Mouse (Mus musculus): ENCODE data around the gene Gm10577. TPM values are rescaled to one million over a fixed set of nuclear protein-coding genes. Genes with fewer than 3 reads are reported as not detected.

Gm10577 gene
- polyA plus RNA-seq, 1 experiment from 2014 or later, result not detected

- 57% methylated on average over 2 of the region's 2 CpGs for WGBS
- ATAC-seq (ENCODE audit: low FRiP score, low TSS enrichment) (no peak), DNase-seq (ENCODE audit: low spot score) (no peak)
Measured at GRCm38 (mm10) chr4:101026995-101027394, 6.5 kb upstream of the Gm10577 start.

GRCm38 (mm10) chr4:101026566-101026965 is 6.1 kb upstream of the Gm10577 start:
- DNase-seq (ENCODE audit: low spot score) (no peak), ATAC-seq (ENCODE audit: low FRiP score, low TSS enrichment) (no peak)
- no peaks in the 10 kb centered on the region for H3K4me1 ChIP-seq (replicated peaks; ENCODE audit: control insufficient read depth, insufficient read depth)
- TF ChIP-seq CTCF (IDR thresholded peaks at IDR 0.05; ENCODE audit: low read depth), result no peak
- no peak for TF ChIP-seq EP300 (optimal IDR thresholded peaks at IDR 0.05)
- no peak overlapping the region for H3K27ac ChIP-seq (replicated peaks)
- H3K4me2 ChIP-seq (replicated peaks; ENCODE audit: low read depth), result no peak overlapping the region
- H3K9me3 ChIP-seq (ENCODE audit: control insufficient read depth, low read length), result no peaks in the 10 kb centered on the region
- H3K4me3 ChIP-seq (ENCODE audit: low read depth, low read length), result no peak overlapping the region
- no peaks in the 10 kb centered on the region for H3K27me3 ChIP-seq (ENCODE audit: control insufficient read depth, insufficient read depth, low read length)
- no peaks in the 10 kb centered on the region for H3K36me3 ChIP-seq (ENCODE audit: control insufficient read depth, insufficient read depth, low read length)
- WGBS, result 59% methylated on average over 5 of the region's 5 CpGs
- no peak overlapping the region for H3K9ac ChIP-seq (ENCODE audit: low read length)

More at GRCm38 (mm10) chr4:101026995-101027394, 6.5 kb upstream of the Gm10577 start:
- no peak overlapping the region for H3K4me3 ChIP-seq (ENCODE audit: low read depth, low read length)
- no peaks in the 10 kb centered on the region for H3K4me1 ChIP-seq (replicated peaks; ENCODE audit: control insufficient read depth, insufficient read depth)
- H3K27ac ChIP-seq (replicated peaks), result no peak overlapping the region
- no peak overlapping the region for H3K4me2 ChIP-seq (replicated peaks; ENCODE audit: low read depth)
- H3K9me3 ChIP-seq (ENCODE audit: control insufficient read depth, low read length), result no peaks in the 10 kb centered on the region
- H3K27me3 ChIP-seq (ENCODE audit: control insufficient read depth, insufficient read depth, low read length), result no peaks in the 10 kb centered on the region
- no peaks in the 10 kb centered on the region for H3K36me3 ChIP-seq (ENCODE audit: control insufficient read depth, insufficient read depth, low read length)
- no peak for TF ChIP-seq EP300 (optimal IDR thresholded peaks at IDR 0.05)
- H3K9ac ChIP-seq (ENCODE audit: low read length), result no peak overlapping the region

- Histone ChIP-seq H3K4me3 (ENCODE audit: low read depth, low read length) (no peak overlapping the region), H3K27me3 (ENCODE audit: control insufficient read depth, insufficient read depth, low read length) (no peaks in the 10 kb centered on the region), H3K36me3 (ENCODE audit: control insufficient read depth, insufficient read depth, low read length) (no peaks in the 10 kb centered on the region), H3K9ac (ENCODE audit: low read length) (no peak overlapping the region), H3K4me1 (replicated peaks; ENCODE audit: control insufficient read depth, insufficient read depth) (no peaks in the 10 kb centered on the region), H3K4me2 (replicated peaks; ENCODE audit: low read depth) (no peak overlapping the region), H3K9me3 (ENCODE audit: control insufficient read depth, low read length) (no peaks in the 10 kb centered on the region), H3K27ac (replicated peaks) (no peak overlapping the region)
- no peak for ATAC-seq (ENCODE audit: low FRiP score, low TSS enrichment)
- no peak for DNase-seq (ENCODE audit: low spot score)
- 89% methylated on average over 4 of the region's 4 CpGs for WGBS
- TF ChIP-seq CTCF (IDR thresholded peaks at IDR 0.05; ENCODE audit: low read depth), result no peak
- no peak for TF ChIP-seq EP300 (optimal IDR thresholded peaks at IDR 0.05)
Measured at GRCm38 (mm10) chr4:101017806-101018205, 2.7 kb downstream of the Gm10577 start.

- H3K4me2 ChIP-seq (replicated peaks; ENCODE audit: low read depth), result no peak overlapping the region
- 0 out of 2 replicates have a peak, but pooled peaks cover 2% of the 10 kb centered on the region for H3K36me3 ChIP-seq (ENCODE audit: control insufficient read depth, insufficient read depth, low read length)
- H3K4me3 ChIP-seq (ENCODE audit: low read depth, low read length), result no peak overlapping the region
- WGBS, result 85% methylated on average over 4 of the region's 4 CpGs
- ATAC-seq (ENCODE audit: low FRiP score, low TSS enrichment) (no peak), DNase-seq (ENCODE audit: low spot score) (no peak)
- H3K9ac ChIP-seq (ENCODE audit: low read length), result no peak overlapping the region
- no peak for TF ChIP-seq EP300 (optimal IDR thresholded peaks at IDR 0.05)
- no peak for TF ChIP-seq CTCF (IDR thresholded peaks at IDR 0.05; ENCODE audit: low read depth)
- no peak overlapping the region for H3K27ac ChIP-seq (replicated peaks)
- no peaks in the 10 kb centered on the region for H3K9me3 ChIP-seq (ENCODE audit: control insufficient read depth, low read length)
- no peaks in the 10 kb centered on the region for H3K27me3 ChIP-seq (ENCODE audit: control insufficient read depth, insufficient read depth, low read length)
- no peaks in the 10 kb centered on the region for H3K4me1 ChIP-seq (replicated peaks; ENCODE audit: control insufficient read depth, insufficient read depth)
Measured at GRCm38 (mm10) chr4:101009092-101009491, 11.4 kb downstream of the Gm10577 start.

- H3K27me3 ChIP-seq (ENCODE audit: control insufficient read depth, insufficient read depth, low read length), result no peaks in the 10 kb centered on the region
- DNase-seq (ENCODE audit: low spot score) (no peak), ATAC-seq (ENCODE audit: low FRiP score, low TSS enrichment) (no peak)
- no peak overlapping the region for H3K4me3 ChIP-seq (ENCODE audit: low read depth, low read length)
- WGBS, result 71% methylated on average over 5 of the region's 5 CpGs
- no peaks in the 10 kb centered on the region for H3K9me3 ChIP-seq (ENCODE audit: control insufficient read depth, low read length)
- H3K27ac ChIP-seq (replicated peaks), result no peak overlapping the region
- no peaks in the 10 kb centered on the region for H3K4me1 ChIP-seq (replicated peaks; ENCODE audit: control insufficient read depth, insufficient read depth)
- H3K9ac ChIP-seq (ENCODE audit: low read length), result no peak overlapping the region
- 0 out of 2 replicates have a peak, but pooled peaks cover 2% of the 10 kb centered on the region for H3K36me3 ChIP-seq (ENCODE audit: control insufficient read depth, insufficient read depth, low read length)
- no peak overlapping the region for H3K4me2 ChIP-seq (replicated peaks; ENCODE audit: low read depth)
- TF ChIP-seq CTCF (IDR thresholded peaks at IDR 0.05; ENCODE audit: low read depth) (no peak), EP300 (optimal IDR thresholded peaks at IDR 0.05) (no peak)
Measured at GRCm38 (mm10) chr4:101008362-101008769, 12.1 kb downstream of the Gm10577 start.

GRCm38 (mm10) chr4:101002961-101003360 is 17.5 kb downstream of the Gm10577 start:
- Histone ChIP-seq H3K4me3 (ENCODE audit: low read depth, low read length) (no peak overlapping the region), H3K9me3 (ENCODE audit: control insufficient read depth, low read length) (no peaks in the 10 kb centered on the region), H3K27me3 (ENCODE audit: control insufficient read depth, insufficient read depth, low read length) (no peaks in the 10 kb centered on the region), H3K9ac (ENCODE audit: low read length) (no peak overlapping the region), H3K4me1 (replicated peaks; ENCODE audit: control insufficient read depth, insufficient read depth) (no peaks in the 10 kb centered on the region), H3K4me2 (replicated peaks; ENCODE audit: low read depth) (no peak overlapping the region), H3K27ac (replicated peaks) (no peak overlapping the region), H3K36me3 (ENCODE audit: control insufficient read depth, insufficient read depth, low read length) (peaks cover 7% of the 10 kb centered on the region; the same call in 1 of the 2 replicates)
- WGBS, result 89% methylated on average over 16 of the region's 16 CpGs
- no peak for TF ChIP-seq EP300 (optimal IDR thresholded peaks at IDR 0.05)
- TF ChIP-seq CTCF (IDR thresholded peaks at IDR 0.05; ENCODE audit: low read depth), result no peak
- no peak for DNase-seq (ENCODE audit: low spot score)
- ATAC-seq (ENCODE audit: low FRiP score, low TSS enrichment), result no peak
